Mouse (Mus musculus) lung, embryonic 16.5 days (tissue): ENCODE measurements around the gene Krt25. TPM values are rescaled to one million over a fixed set of nuclear protein-coding genes. Genes with fewer than 3 reads are reported as not detected.

Experiments
- ATAC-seq: fragments of 200-750 bp; cut with Nextera tagmentation; 2 replicates; pipeline ENCODE4 v1.8.0; 2017; ENCODE audit warnings: low read depth, mild to moderate bottlenecking, moderate library complexity
- H3K27ac ChIP-seq: fragments of 300-500 bp; sonication (generic); 2 replicates; pipeline ENCODE4 v1.5.1; 2014; ENCODE audit warnings: mild to moderate bottlenecking, control low read depth, low read length
- H3K27me3 ChIP-seq: fragments of 300-500 bp; sonication (generic); 2 replicates; pipeline ENCODE4 v1.6.1; 2014; ENCODE audit warnings: low read depth, low read length, mixed read lengths; ENCODE audit not compliant: control insufficient read depth, insufficient read depth
- H3K36me3 ChIP-seq: fragments of 300-500 bp; sonication (generic); 2 replicates; pipeline ENCODE4 v1.6.1; 2014; ENCODE audit warnings: low read length; ENCODE audit not compliant: control insufficient read depth, insufficient read depth
- H3K4me1 ChIP-seq: fragments of 300-500 bp; sonication (generic); replicated peaks from 2 replicates; pipeline ENCODE4 v1.6.1; 2014; ENCODE audit warnings: low read length, mixed read lengths; ENCODE audit not compliant: control insufficient read depth, insufficient read depth
- H3K4me2 ChIP-seq: fragments of 300-500 bp; sonication (generic); 2 replicates; pipeline ENCODE4 v1.6.1; 2014; ENCODE audit warnings: low read depth, low read length, control low read depth
- H3K4me3 ChIP-seq: fragments of 300-500 bp; sonication (generic); 2 replicates; pipeline ENCODE4 v1.5.1; 2014; ENCODE audit warnings: mild to moderate bottlenecking, low read length, control low read depth
- H3K9ac ChIP-seq: fragments of 300-500 bp; sonication (generic); 2 replicates; pipeline ENCODE4 v1.6.1; 2014; ENCODE audit warnings: low read length, control low read depth
- H3K9me3 ChIP-seq: fragments of 300-500 bp; sonication (generic); 2 replicates; pipeline ENCODE4 v1.6.1; 2016; ENCODE audit warnings: low read length; ENCODE audit not compliant: control insufficient read depth
- WGBS: fragments of 180-500 bp; shearing (Covaris S2); extraction: QIAGEN DNeasy Blood & Tissue Kit; methylation state at CpG from one replicate; pipeline ENCODE4 v1.1.7; 2014; 5-methylcytosine and 5-hydroxymethylcytosine counted together
- polyA plus RNA-seq: library from polyadenylated mRNA; unstranded; fragments of >200 nt; fragmentation: Nextera tagmentation; extraction: Ambion mirVana; gene quantifications from 2 replicates; pipeline ENCODE4 v1.2.1, GENCODE M21; 2015

The Krt25 gene
- polyA plus RNA-seq, 1 experiment from 2014 or later, result not detected

- WGBS, result 32% methylated on average over 11 of the region's 11 CpGs
- no peaks in the 10 kb centered on the region for H3K9me3 ChIP-seq
- no peak within 1 kb of the TSS for H3K4me2 ChIP-seq
- no peaks in the 10 kb centered on the region for H3K36me3 ChIP-seq
- no peaks in the 10 kb centered on the region for H3K4me1 ChIP-seq
- H3K27ac ChIP-seq, result no peak within 1 kb of the TSS
- H3K9ac ChIP-seq, result no peak within 1 kb of the TSS
- ATAC-seq, result no peak
- no peak within 1 kb of the TSS for H3K4me3 ChIP-seq
- H3K27me3 ChIP-seq, result no peaks in the 10 kb centered on the region
Measured at GRCm38 (mm10) chr11:99284833-99285312, 37.9 kb downstream of the Krt25 start, which contains the start of gene Krt24. Gene Krt24, minus strand, starts transcription at chr11:99285262.

- H3K4me2 ChIP-seq, result no peak overlapping the region
- 81% methylated on average over 5 of the region's 5 CpGs for WGBS
- H3K9me3 ChIP-seq, result no peaks in the 10 kb centered on the region
- H3K27ac ChIP-seq, result no peak overlapping the region
- H3K27me3 ChIP-seq, result no peaks in the 10 kb centered on the region
- no peaks in the 10 kb centered on the region for H3K36me3 ChIP-seq
- H3K4me1 ChIP-seq, result no peaks in the 10 kb centered on the region
- H3K4me3 ChIP-seq, result no peak overlapping the region
- no peak for ATAC-seq
- no peak overlapping the region for H3K9ac ChIP-seq
Measured at GRCm38 (mm10) chr11:99284011-99284410, 38.7 kb downstream of the Krt25 start.

GRCm38 (mm10) chr11:99283334-99283733 is 39.4 kb downstream of the Krt25 start:
- no peak for ATAC-seq
- Histone ChIP-seq H3K27me3 (no peaks in the 10 kb centered on the region), H3K4me2 (no peak overlapping the region), H3K9me3 (no peaks in the 10 kb centered on the region), H3K4me1 (no peaks in the 10 kb centered on the region), H3K4me3 (no peak overlapping the region), H3K27ac (no peak overlapping the region), H3K9ac (no peak overlapping the region), H3K36me3 (no peaks in the 10 kb centered on the region)
- 35% methylated on average over 4 of the region's 4 CpGs for WGBS

GRCm38 (mm10) chr11:99281116-99281515 is 41.6 kb downstream of the Krt25 start:
- no peaks in the 10 kb centered on the region for H3K4me1 ChIP-seq
- H3K36me3 ChIP-seq, result no peaks in the 10 kb centered on the region
- no peak overlapping the region for H3K4me3 ChIP-seq
- no peak for ATAC-seq
- no peaks in the 10 kb centered on the region for H3K27me3 ChIP-seq
- 69% methylated on average over 9 of the region's 9 CpGs for WGBS
- no peak overlapping the region for H3K9ac ChIP-seq
- H3K4me2 ChIP-seq, result no peak overlapping the region
- H3K27ac ChIP-seq, result no peak overlapping the region
- no peaks in the 10 kb centered on the region for H3K9me3 ChIP-seq

GRCm38 (mm10) chr11:99279986-99280385 is 42.8 kb downstream of the Krt25 start:
- no peaks in the 10 kb centered on the region for H3K4me1 ChIP-seq
- H3K36me3 ChIP-seq, result no peaks in the 10 kb centered on the region
- ATAC-seq, result no peak
- H3K4me3 ChIP-seq, result no peak overlapping the region
- no peaks in the 10 kb centered on the region for H3K27me3 ChIP-seq
- no peak overlapping the region for H3K27ac ChIP-seq
- no peak overlapping the region for H3K4me2 ChIP-seq
- WGBS, result 60% methylated on average over 5 of the region's 5 CpGs
- H3K9me3 ChIP-seq, result no peaks in the 10 kb centered on the region
- H3K9ac ChIP-seq, result no peak overlapping the region

- Histone ChIP-seq H3K27ac (no peak overlapping the region), H3K4me3 (no peak overlapping the region), H3K27me3 (no peaks in the 10 kb centered on the region), H3K9ac (no peak overlapping the region), H3K4me2 (no peak overlapping the region), H3K4me1 (no peaks in the 10 kb centered on the region), H3K36me3 (no peaks in the 10 kb centered on the region), H3K9me3 (no peaks in the 10 kb centered on the region)
- 26% methylated on average over 7 of the region's 7 CpGs for WGBS
- ATAC-seq, result no peak
Measured at GRCm38 (mm10) chr11:99276786-99277185, 46.0 kb downstream of the Krt25 start.

- ATAC-seq, result no peak
- H3K9me3 ChIP-seq, result no peaks in the 10 kb centered on the region
- 58% methylated on average over 6 of the region's 6 CpGs for WGBS
Measured at GRCm38 (mm10) chr11:99275624-99276023, 47.1 kb downstream of the Krt25 start.

GRCm38 (mm10) chr11:99272721-99273120 is 50.0 kb downstream of the Krt25 start:
- no peaks in the 10 kb centered on the region for H3K4me1 ChIP-seq
- no peak overlapping the region for H3K4me3 ChIP-seq
- no peaks in the 10 kb centered on the region for H3K36me3 ChIP-seq
- no peak for ATAC-seq
- H3K4me2 ChIP-seq, result no peak overlapping the region
- no peak overlapping the region for H3K27ac ChIP-seq
- H3K27me3 ChIP-seq, result no peaks in the 10 kb centered on the region
- H3K9ac ChIP-seq, result no peak overlapping the region
- H3K9me3 ChIP-seq, result no peaks in the 10 kb centered on the region
- WGBS, result 79% methylated on average over 4 of the region's 4 CpGs

More at GRCm38 (mm10) chr11:99275624-99276023, 47.1 kb downstream of the Krt25 start:
- Histone ChIP-seq H3K27me3 (no peaks in the 10 kb centered on the region), H3K9ac (no peak overlapping the region), H3K27ac (no peak overlapping the region), H3K4me3 (no peak overlapping the region), H3K4me1 (no peaks in the 10 kb centered on the region), H3K36me3 (no peaks in the 10 kb centered on the region), H3K4me2 (no peak overlapping the region)

- Histone ChIP-seq H3K4me3 (no peak overlapping the region), H3K9me3 (no peaks in the 10 kb centered on the region), H3K36me3 (no peaks in the 10 kb centered on the region), H3K9ac (no peak overlapping the region), H3K27ac (no peak overlapping the region), H3K4me1 (no peaks in the 10 kb centered on the region), H3K4me2 (no peak overlapping the region), H3K27me3 (no peaks in the 10 kb centered on the region)
- 69% methylated on average over 7 of the region's 7 CpGs for whole genome bisulfite sequencing
- ATAC-seq, result no peak
Measured at GRCm38 (mm10) chr11:99269192-99269591, 53.6 kb downstream of the Krt25 start.

GRCm38 (mm10) chr11:99265796-99266195 is 57.0 kb downstream of the Krt25 start:
- Histone ChIP-seq H3K27ac (no peak overlapping the region), H3K36me3 (no peaks in the 10 kb centered on the region), H3K9me3 (no peaks in the 10 kb centered on the region), H3K4me1 (no peaks in the 10 kb centered on the region), H3K9ac (no peak overlapping the region), H3K27me3 (no peaks in the 10 kb centered on the region), H3K4me3 (no peak overlapping the region), H3K4me2 (no peak overlapping the region)
- no peak; the same call in 1 of the 2 replicates for ATAC-seq
- 49% methylated on average over 9 of the region's 9 CpGs for WGBS
